Mouse (Mus musculus) embryonic facial prominence, embryonic 11.5 days (tissue): Measurements from ENCODE around the gene Mars. TPM values are rescaled to one million over a fixed set of nuclear protein-coding genes. Genes with fewer than 3 reads are reported as not detected.
A peak's percentile ranks its signal among the peaks of the same experiment; 100 is the strongest.

Source experiments
- ATAC-seq: fragments of 200-750 bp; cut with Nextera tagmentation; replicated peaks from 2 replicates; pipeline ENCODE4 v1.8.0; 2017; ENCODE audit warnings: low read depth; ENCODE audit not compliant: insufficient number of reproducible peaks, low FRiP score, low TSS enrichment
- DNase-seq: peaks from one replicate; pipeline ENCODE4 v3.0.0-alpha.2; 2015; ENCODE audit warnings: low spot score
- H3K27ac ChIP-seq: fragments of 300-500 bp; sonication (generic); replicated peaks from 2 replicates; pipeline ENCODE4 v1.5.1; 2014; ENCODE audit warnings: mild to moderate bottlenecking, low read depth, low read length, control low read depth
- H3K27me3 ChIP-seq: fragments of 300-500 bp; sonication (generic); 2 replicates; pipeline ENCODE4 v1.6.1; 2014; ENCODE audit warnings: mild to moderate bottlenecking, low read length, moderate library complexity, mixed read lengths; ENCODE audit not compliant: control insufficient read depth, insufficient read depth
- H3K36me3 ChIP-seq: fragments of 300-500 bp; sonication (generic); replicated peaks from 2 replicates; pipeline ENCODE4 v1.6.1; 2014; ENCODE audit warnings: low read depth, mild to moderate bottlenecking, low read length, moderate library complexity, mixed read lengths; ENCODE audit not compliant: control insufficient read depth, insufficient read depth
- H3K4me1 ChIP-seq: fragments of 300-500 bp; sonication (generic); 2 replicates; pipeline ENCODE4 v1.6.1; 2014; ENCODE audit warnings: low read length, mixed read lengths; ENCODE audit not compliant: control insufficient read depth, insufficient read depth
- H3K4me2 ChIP-seq: fragments of 300-500 bp; sonication (generic); 2 replicates; pipeline ENCODE4 v1.6.1; 2014; ENCODE audit warnings: low read depth, mild to moderate bottlenecking, control low read depth, low read length, moderate library complexity
- H3K4me3 ChIP-seq: fragments of 300-500 bp; sonication (generic); 2 replicates; pipeline ENCODE4 v1.5.1; 2014; ENCODE audit warnings: low read depth, low read length, control low read depth
- H3K9ac ChIP-seq: fragments of 300-500 bp; sonication (generic); replicated peaks from 2 replicates; pipeline ENCODE4 v1.6.1; 2014; ENCODE audit warnings: mild to moderate bottlenecking, control low read depth, low read length
- H3K9me3 ChIP-seq: fragments of 300-500 bp; sonication (generic); replicated peaks from 2 replicates; pipeline ENCODE4 v1.6.1; 2016; ENCODE audit warnings: mild to moderate bottlenecking, low read length, inconsistent platforms, mixed read lengths; ENCODE audit not compliant: control insufficient read depth
- WGBS: fragments of 180-500 bp; shearing (Covaris S2); extraction: QIAGEN DNeasy Blood & Tissue Kit; methylation state at CpG from one replicate; pipeline ENCODE4 v1.1.7; 2014; 5-methylcytosine and 5-hydroxymethylcytosine counted together
- polyA plus RNA-seq: library from polyadenylated mRNA; unstranded; fragments of >200 nt; fragmentation: Nextera tagmentation; extraction: Ambion mirVana; gene quantifications from 2 replicates; pipeline ENCODE4 v1.2.1, GENCODE M21; 2014

Mars gene
- polyA plus RNA-seq, 1 experiment from 2014 or later: 179 TPM

DNA sequence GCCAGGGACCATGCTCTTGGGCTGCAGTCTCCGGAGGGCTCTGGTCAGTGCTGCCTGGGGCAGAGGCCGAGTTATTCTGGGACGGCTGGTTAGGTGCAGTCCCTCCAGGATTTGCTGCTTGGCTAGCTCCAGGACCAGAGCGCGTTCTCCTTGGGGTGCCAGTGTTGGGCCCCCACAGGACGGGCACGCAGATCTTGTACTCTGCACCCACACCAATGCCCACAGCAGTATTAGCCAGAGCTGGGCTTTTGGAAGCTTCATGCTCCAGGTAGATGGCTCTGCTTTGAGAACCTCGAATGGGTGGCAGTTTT is 39.7 kb upstream of the Mars start:
- Histone ChIP-seq H3K9me3 (no peaks in the 10 kb centered on the region), H3K27me3 (no peaks in the 10 kb centered on the region), H3K36me3 (no peaks in the 10 kb centered on the region), H3K4me3 (no peak overlapping the region), H3K4me2 (no peak overlapping the region), H3K9ac (no peak overlapping the region; the same call in 1 of the 2 replicates), H3K4me1 (no peaks in the 10 kb centered on the region), H3K27ac (no peak overlapping the region)
- ATAC-seq (no peak; the same call in 1 of the 2 replicates), DNase-seq (no peak)
- WGBS: 81% methylated on average over 8 of the region's 8 CpGs

DNA sequence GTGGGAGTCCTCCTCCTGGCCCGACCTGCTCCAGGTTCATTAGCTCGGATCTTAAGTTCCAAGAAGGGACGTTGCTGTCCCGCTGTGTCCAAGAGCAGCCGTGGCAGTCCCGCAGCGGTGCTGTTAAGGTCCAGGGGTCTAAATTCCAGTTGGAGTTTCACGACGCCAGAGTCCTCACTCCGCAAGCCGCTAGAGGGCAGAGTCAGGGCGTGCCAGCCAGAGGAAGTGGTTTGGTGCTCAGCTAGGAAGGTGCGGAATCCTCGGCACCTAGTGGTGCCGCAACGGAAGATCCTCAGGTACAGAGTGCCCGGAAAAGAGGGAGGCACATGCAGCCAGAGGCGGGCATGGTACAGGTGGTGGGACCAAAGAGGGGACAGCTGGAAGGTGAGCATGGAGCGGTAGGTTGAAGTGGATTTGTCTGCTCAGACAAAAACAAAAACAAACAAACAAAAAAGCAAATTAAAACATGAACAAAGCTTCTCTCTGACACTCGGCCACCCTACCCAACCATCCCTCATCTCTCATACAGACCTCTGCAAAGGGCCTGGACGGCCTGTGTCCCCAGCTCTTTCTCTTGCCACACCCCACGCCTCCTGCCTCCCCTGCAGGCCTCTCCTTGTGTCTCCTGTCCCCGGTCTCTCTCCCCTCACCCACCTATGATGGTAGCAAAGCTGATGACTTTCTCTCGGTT is 39.2 kb upstream of the Mars start:
- no peaks in the 10 kb centered on the region for H3K4me1 ChIP-seq
- 9% methylated on average over 23 of the region's 24 CpGs for WGBS
- H3K27me3 ChIP-seq: no peaks in the 10 kb centered on the region
- no peak overlapping the region for H3K4me3 ChIP-seq
- no peak overlapping the region for H3K27ac ChIP-seq
- DNase-seq (peak; percentile 88), ATAC-seq (peak; percentile 69)
- H3K9ac ChIP-seq: peak overlapping the region; percentile 53
- H3K4me2 ChIP-seq: peak overlapping the region; percentile 43
- no peaks in the 10 kb centered on the region for H3K36me3 ChIP-seq
- H3K9me3 ChIP-seq: no peaks in the 10 kb centered on the region

DNA sequence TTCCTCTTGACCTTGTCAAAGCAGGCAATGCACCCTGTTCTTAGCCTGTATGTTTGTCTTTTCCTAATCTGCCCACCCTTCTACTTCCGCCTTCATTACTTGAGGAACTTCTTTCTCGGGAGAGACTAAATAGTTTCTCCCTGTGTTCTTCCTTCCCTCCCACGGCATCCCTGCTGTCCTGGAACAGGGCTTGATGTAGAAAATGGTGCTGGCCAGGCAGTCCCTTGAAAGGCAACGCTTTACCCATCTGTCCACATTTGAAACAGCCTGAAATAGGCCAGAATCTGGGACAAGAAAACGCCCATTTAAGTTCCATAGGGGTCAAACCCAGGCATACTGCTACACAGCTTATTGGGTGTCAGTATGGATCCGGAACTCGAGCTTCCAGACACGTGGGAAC is 38.2 kb upstream of the Mars start:
- no peak overlapping the region for H3K4me3 ChIP-seq
- no peak overlapping the region for H3K27ac ChIP-seq
- no peak overlapping the region for H3K4me2 ChIP-seq
- 78% methylated on average over 8 of the region's 8 CpGs for WGBS
- H3K27me3 ChIP-seq: no peaks in the 10 kb centered on the region
- ATAC-seq (no peak), DNase-seq (no peak)
- no peaks in the 10 kb centered on the region for H3K4me1 ChIP-seq
- H3K9me3 ChIP-seq: no peaks in the 10 kb centered on the region
- H3K36me3 ChIP-seq: no peaks in the 10 kb centered on the region
- H3K9ac ChIP-seq: no peak overlapping the region

DNA sequence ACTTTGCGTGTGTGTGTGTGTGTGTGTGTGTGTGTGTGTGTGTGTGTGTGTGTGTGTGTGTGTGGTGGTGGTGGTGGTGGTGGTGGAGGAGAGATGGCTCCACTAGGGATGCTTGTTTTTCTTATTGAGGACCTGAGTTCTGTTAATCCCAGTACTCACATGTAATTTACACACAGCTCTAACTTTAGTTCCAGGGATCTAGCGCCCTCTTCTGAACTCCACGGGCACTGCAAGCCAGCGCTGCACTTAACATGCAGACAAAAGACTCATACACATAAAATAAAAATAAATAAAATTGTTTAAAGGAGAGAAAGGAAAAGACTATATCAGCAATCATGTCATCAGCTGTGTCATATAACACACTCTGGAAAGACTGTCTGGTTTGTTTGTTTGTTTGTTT is 37.4 kb upstream of the Mars start:
- Histone ChIP-seq H3K4me2 (no peak overlapping the region), H3K36me3 (no peaks in the 10 kb centered on the region), H3K4me3 (no peak overlapping the region), H3K27ac (no peak overlapping the region), H3K9me3 (no peaks in the 10 kb centered on the region), H3K9ac (no peak overlapping the region), H3K27me3 (no peaks in the 10 kb centered on the region), H3K4me1 (no peaks in the 10 kb centered on the region)
- WGBS: 70% methylated on average over 4 of the region's 4 CpGs
- DNase-seq: no peak
- no peak for ATAC-seq

DNA sequence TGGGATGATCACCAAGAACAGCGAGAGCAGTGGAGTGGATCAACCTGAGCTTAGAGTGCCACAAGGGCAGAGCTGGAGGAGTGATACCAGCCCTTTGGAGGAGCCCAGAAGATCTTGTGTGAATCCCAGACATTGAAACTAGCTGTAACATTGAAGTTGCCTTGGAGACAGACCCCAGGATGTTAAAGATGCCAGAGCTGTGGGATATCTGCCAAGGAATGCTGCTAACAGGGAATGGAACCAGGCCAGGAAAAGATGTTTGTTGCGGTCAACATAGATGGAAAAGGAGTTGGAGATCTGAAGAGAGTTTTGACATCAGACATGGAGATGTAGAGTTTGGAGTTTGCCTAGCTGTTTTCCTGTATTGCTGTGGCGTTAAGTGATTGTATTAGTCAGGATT is 34.6 kb upstream of the Mars start:
- WGBS: 84% methylated on average over 3 of the region's 3 CpGs

DNA sequence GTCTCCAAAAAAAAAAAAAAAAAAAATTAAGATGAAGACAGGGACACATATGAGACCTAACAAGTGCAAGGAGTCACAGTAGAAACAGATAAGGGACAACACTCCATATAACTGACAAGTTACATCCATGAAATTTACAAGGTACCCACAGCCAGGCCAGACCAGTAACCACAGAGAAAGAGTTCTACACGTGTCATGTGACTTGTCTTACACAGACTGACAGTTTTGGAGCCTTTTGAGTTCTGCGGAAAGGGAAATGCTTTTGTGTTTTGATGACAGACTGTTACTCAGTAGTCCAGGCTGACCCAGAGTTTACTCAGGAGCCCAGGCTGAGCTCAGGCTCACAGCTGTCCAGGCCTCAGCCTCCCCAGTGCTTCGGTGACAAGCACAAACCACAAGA is 31.4 kb upstream of the Mars start:
- Histone ChIP-seq H3K27me3 (no peaks in the 10 kb centered on the region), H3K9ac (no peak overlapping the region), H3K4me2 (no peak overlapping the region), H3K4me3 (no peak overlapping the region), H3K9me3 (no peaks in the 10 kb centered on the region), H3K4me1 (peaks cover 3% of the 10 kb centered on the region), H3K36me3 (no peaks in the 10 kb centered on the region), H3K27ac (no peak overlapping the region)
- DNase-seq (no peak), ATAC-seq (no peak)
- 67% methylated on average over 3 of the region's 3 CpGs for WGBS

More for the DNA sequence above, 34.6 kb upstream of the Mars start:
- DNase-seq: no peak
- Histone ChIP-seq H3K4me3 (no peak overlapping the region), H3K27me3 (no peaks in the 10 kb centered on the region), H3K36me3 (no peaks in the 10 kb centered on the region), H3K9ac (no peak overlapping the region), H3K27ac (no peak overlapping the region), H3K4me2 (no peak overlapping the region), H3K9me3 (no peaks in the 10 kb centered on the region), H3K4me1 (peaks cover 3% of the 10 kb centered on the region)
- no peak for ATAC-seq

GRCm38 (mm10) chr10:127341891-127342639 is 30.5 kb upstream of the Mars start, which contains the start of gene Gli1:
Gli1 (minus strand) TSS chr10:127341974.
- H3K27ac ChIP-seq: peak within 1 kb of the TSS; percentile 89
- peak within 1 kb of the TSS; percentile 72 for H3K9ac ChIP-seq
- no peaks in the 10 kb centered on the region; the same call in 1 of the 2 replicates for H3K36me3 ChIP-seq
- peak within 1 kb of the TSS; percentile 57 for H3K4me3 ChIP-seq
- H3K4me2 ChIP-seq: peak within 1 kb of the TSS; percentile 90
- no peaks in the 10 kb centered on the region for H3K27me3 ChIP-seq
- DNase-seq (peak; percentile 94), ATAC-seq (peak; percentile 68)
- H3K9me3 ChIP-seq: no peaks in the 10 kb centered on the region
- H3K4me1 ChIP-seq: peaks cover 3% of the 10 kb centered on the region
- WGBS: under 1% methylated on average over 29 of the region's 29 CpGs

GRCm38 (mm10) chr10:127341360-127341690 is 29.7 kb upstream of the Mars start:
- H3K9me3 ChIP-seq: no peaks in the 10 kb centered on the region
- H3K4me1 ChIP-seq: peaks cover 3% of the 10 kb centered on the region
- no peaks in the 10 kb centered on the region for H3K27me3 ChIP-seq
- peak overlapping the region; percentile 57 for H3K4me3 ChIP-seq
- no peaks in the 10 kb centered on the region; the same call in 1 of the 2 replicates for H3K36me3 ChIP-seq
- DNase-seq (peak; percentile 67), ATAC-seq (no peak)
- WGBS: 0% methylated on average over 9 of the region's 11 CpGs
- peak overlapping the region; percentile 89 for H3K27ac ChIP-seq
- peak overlapping the region; percentile 90 for H3K4me2 ChIP-seq
- peak overlapping the region; percentile 72 for H3K9ac ChIP-seq
